Mouse (Mus musculus): Measurements from ENCODE around the gene Bsg. TPM values are rescaled to one million over a fixed set of nuclear protein-coding genes. Genes with fewer than 3 reads are reported as not detected.

The Bsg gene
- total and polyA plus RNA-seq, 3 experiments = 318 to 700 (median 346) TPM

DNA sequence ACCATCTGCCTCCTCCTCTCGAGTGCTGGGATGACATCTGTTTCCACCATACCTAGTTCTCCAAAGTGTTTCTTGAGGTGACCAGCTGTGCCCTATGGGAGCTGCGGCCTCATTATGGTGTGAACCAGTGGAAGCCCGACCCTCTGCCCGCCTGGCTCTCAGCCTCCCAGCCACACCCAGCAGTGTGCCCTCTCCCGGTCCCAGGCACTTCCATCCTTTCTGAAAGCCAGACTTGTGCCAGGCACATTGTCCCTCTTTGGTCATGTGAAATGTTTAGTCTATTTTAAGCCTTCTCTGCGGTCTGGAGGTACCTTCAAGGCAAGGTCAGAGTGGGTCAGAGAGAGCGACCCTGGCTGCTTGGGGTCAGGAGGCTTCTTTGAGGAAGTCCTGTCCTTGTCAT, 19.4 kb downstream of the Bsg start:
- Histone ChIP-seq H3K9ac (ENCODE audit: control insufficient read depth, low read depth, low read length, poor library complexity, severe bottlenecking) (no peak overlapping the region), H3K4me1 (ENCODE audit: control insufficient read depth in 1 of 2, insufficient read depth in 2 of 2, low read length in 2 of 2) (no peaks in the 10 kb centered on the region), H3K9me3 (replicated peaks; ENCODE audit: insufficient read depth, low read length) (no peaks in the 10 kb centered on the region), H3K79me2 (ENCODE audit: control insufficient read depth, insufficient read depth, low read length, poor library complexity) (no peaks in the 10 kb centered on the region), H3K4me3 (ENCODE audit: control insufficient read depth in 1 of 2, insufficient read depth in 1 of 2, low read depth in 2 of 2, low read length in 2 of 2) (no peak overlapping the region), H3K27ac (ENCODE audit: control insufficient read depth, low read depth, low read length) (no peak overlapping the region), H3K36me3 (ENCODE audit: control insufficient read depth in 1 of 2, insufficient read depth in 2 of 2, low read length in 2 of 2) (no peaks in the 10 kb centered on the region), H3K27me3 (ENCODE audit: control insufficient read depth in 1 of 2, insufficient read depth in 2 of 2, low read length in 2 of 2) (peaks cover 0 to 2% of the 10 kb centered on the region in 2 experiments; a peak in 2 of 4 replicates)
- no peak for DNase-seq (ENCODE audit: low read depth, low spot score)
- TF ChIP-seq NELFE (IDR thresholded peaks at IDR 0.05; ENCODE audit: low read depth, low read length) (no peak), HCFC1 (IDR thresholded peaks at IDR 0.05; ENCODE audit: low read depth, low read length) (no peak), TCF12 (IDR thresholded peaks at IDR 0.05; ENCODE audit: low read depth, low read length) (no peak), ZKSCAN1 (IDR thresholded peaks at IDR 0.05; ENCODE audit: low read depth, low read length) (no peak), GATA1 (IDR thresholded peaks at IDR 0.05; ENCODE audit: low read depth, low read length) (no peak), BHLHE40 (IDR thresholded peaks at IDR 0.05; ENCODE audit: borderline replicate concordance, low read depth, low read length) (no peak), RCOR1 (IDR thresholded peaks at IDR 0.05; ENCODE audit: low read depth, low read length) (no peak), MEF2A (IDR thresholded peaks at IDR 0.05; ENCODE audit: extremely low read depth, insufficient replicate concordance, low read depth, low read length, poor library complexity, severe bottlenecking) (no peak), MAFK (IDR thresholded peaks at IDR 0.05; ENCODE audit: borderline replicate concordance, low read depth, low read length) (no peak), ZMIZ1 (IDR thresholded peaks at IDR 0.05; ENCODE audit: low read depth, low read length) (no peak), TBP (IDR thresholded peaks at IDR 0.05; ENCODE audit: low read depth, low read length) (no peak), UBTF (IDR thresholded peaks at IDR 0.05; ENCODE audit: borderline replicate concordance, insufficient read depth, low read depth, low read length) (no peak), CHD2 (IDR thresholded peaks at IDR 0.05; ENCODE audit: low read length) (no peak), POLR2AphosphoS2 (IDR thresholded peaks at IDR 0.05; ENCODE audit: low read length) (no peak), POLR2A (IDR thresholded peaks at IDR 0.05; ENCODE audit: control insufficient read depth in 1 of 2, insufficient read depth in 1 of 2, low read depth in 1 of 2, low read length in 2 of 2, poor library complexity in 1 of 2) (no peak)

DNA sequence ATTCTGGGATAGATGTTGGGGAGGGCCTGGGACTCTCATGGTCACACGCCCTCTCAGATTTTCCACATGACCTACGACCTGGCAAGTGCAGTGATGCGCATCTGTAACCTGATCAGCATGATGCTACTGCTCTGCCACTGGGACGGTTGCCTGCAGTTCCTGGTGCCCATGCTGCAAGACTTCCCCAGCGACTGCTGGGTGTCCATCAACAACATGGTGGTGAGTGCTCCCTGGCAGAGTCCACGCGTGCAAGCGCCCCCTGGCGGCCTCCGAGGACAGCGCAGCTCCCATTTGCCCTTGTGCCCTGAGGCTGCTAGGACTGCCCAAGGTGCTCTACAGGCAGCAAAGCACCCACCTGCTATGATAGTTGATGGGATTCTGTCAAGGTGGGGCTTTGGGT, 21.8 kb downstream of the Bsg start:
- H3K36me3 ChIP-seq (ENCODE audit: control insufficient read depth in 1 of 2, insufficient read depth in 2 of 2, low read length in 2 of 2) = no peaks in the 10 kb centered on the region
- no peak overlapping the region for H3K9ac ChIP-seq (ENCODE audit: control insufficient read depth, low read depth, low read length, poor library complexity, severe bottlenecking)
- H3K9me3 ChIP-seq (replicated peaks; ENCODE audit: insufficient read depth, low read length) = no peaks in the 10 kb centered on the region
- no peaks in the 10 kb centered on the region for H3K79me2 ChIP-seq (ENCODE audit: control insufficient read depth, insufficient read depth, low read length, poor library complexity)
- no peaks in the 10 kb centered on the region for H3K27me3 ChIP-seq (ENCODE audit: control insufficient read depth in 1 of 2, insufficient read depth in 2 of 2, low read length in 2 of 2)
- peak; percentile 69 for DNase-seq (ENCODE audit: low read depth, low spot score)
- H3K27ac ChIP-seq (ENCODE audit: control insufficient read depth, low read depth, low read length) = no peak overlapping the region
- TF ChIP-seq RAD21 (IDR thresholded peaks at IDR 0.05; ENCODE audit: low read depth, low read length) (peak; percentile 40), MAZ (IDR thresholded peaks at IDR 0.05; ENCODE audit: low read depth, low read length) (no peak), ZMIZ1 (IDR thresholded peaks at IDR 0.05; ENCODE audit: low read depth, low read length) (no peak), E2F4 (IDR thresholded peaks at IDR 0.05; ENCODE audit: borderline replicate concordance, low read depth, low read length) (no peak), SMC3 (IDR thresholded peaks at IDR 0.05; ENCODE audit: low read depth, low read length) (peak; percentile 78), BHLHE40 (IDR thresholded peaks at IDR 0.05; ENCODE audit: borderline replicate concordance, low read depth, low read length) (no peak), CHD1 (IDR thresholded peaks at IDR 0.05; ENCODE audit: low read depth, low read length) (no peak), KAT2A (conservative IDR thresholded peaks at IDR 0.05; ENCODE audit: low read depth, low read length) (no peak), TBP (IDR thresholded peaks at IDR 0.05; ENCODE audit: low read depth, low read length) (no peak), CTCF (IDR thresholded peaks at IDR 0.05 in 2 of 3, conservative IDR thresholded peaks at IDR 0.05 in 1 of 3; ENCODE audit: control insufficient read depth in 1 of 3, insufficient read depth in 1 of 3, low read depth in 2 of 3, low read length in 3 of 3, poor library complexity in 1 of 3, severe bottlenecking in 1 of 3) (peak; percentile 83 to 95 (median 93)), MEF2A (IDR thresholded peaks at IDR 0.05; ENCODE audit: extremely low read depth, insufficient replicate concordance, low read depth, low read length, poor library complexity, severe bottlenecking) (no peak), ZC3H11A (IDR thresholded peaks at IDR 0.05; ENCODE audit: low read depth, low read length) (peak; percentile 35), TCF12 (IDR thresholded peaks at IDR 0.05; ENCODE audit: low read depth, low read length) (no peak)
- no peak overlapping the region for H3K4me3 ChIP-seq (ENCODE audit: control insufficient read depth in 1 of 2, insufficient read depth in 1 of 2, low read depth in 2 of 2, low read length in 2 of 2)
- no peaks in the 10 kb centered on the region for H3K4me1 ChIP-seq (ENCODE audit: control insufficient read depth in 1 of 2, insufficient read depth in 2 of 2, low read length in 2 of 2)
